Mouse (Mus musculus): Measurements from ENCODE around the gene Krt222.

Gene Krt222

DNA sequence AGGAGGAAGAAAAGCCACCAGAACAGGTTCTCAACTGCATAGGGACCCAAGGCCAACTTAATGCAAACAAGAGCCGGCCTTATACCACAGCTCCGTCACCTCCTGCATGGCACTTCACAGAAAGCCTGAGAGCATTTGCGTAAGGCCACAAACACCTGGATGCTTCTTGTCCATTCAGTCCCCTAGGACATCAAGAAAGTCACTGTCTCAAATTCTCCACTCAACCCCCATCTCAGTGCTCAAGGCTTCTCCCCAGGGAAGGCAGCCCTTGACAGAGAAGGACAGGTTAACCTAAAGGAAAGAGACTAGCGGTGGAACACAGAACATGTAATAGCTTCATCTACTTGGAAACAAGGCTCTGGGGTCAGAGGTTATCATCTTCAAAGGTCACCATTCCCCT is 56.5 kb downstream of the Krt222 start:
- in situ Hi-C loops (cut with MboI; ENCODE audit: low pct_unique_long_range_greater_than_20kb in 1 of 2, low sequenced_read_pairs in 2 of 2, unreplicated experiment in 1 of 2) = no loop called here

GRCm38 (mm10) chr11:99186836-99187235 is 57.0 kb downstream of the Krt222 start:
- in situ Hi-C loops (cut with MboI; ENCODE audit: low pct_unique_long_range_greater_than_20kb in 1 of 2, low sequenced_read_pairs in 2 of 2, unreplicated experiment in 1 of 2) = no loop called here

All from mouse embryonic stem cell (cell line).